Mouse (Mus musculus) heart, embryonic 15.5 days (tissue): ENCODE data around the gene Lix1l. TPM values are rescaled to one million over a fixed set of nuclear protein-coding genes. Genes with fewer than 3 reads are reported as not detected.

Source experiments
- ATAC-seq: fragments of 200-750 bp; cut with Nextera tagmentation; replicated peaks from 2 replicates; pipeline ENCODE4 v1.8.0; 2017; ENCODE audit warnings: low read depth, moderate TSS enrichment; ENCODE audit not compliant: insufficient number of reproducible peaks, insufficient read depth, low FRiP score
- H3K27ac ChIP-seq: fragments of 300-500 bp; sonication (generic); 2 replicates; pipeline ENCODE4 v1.5.1; 2015; ENCODE audit warnings: mild to moderate bottlenecking, inconsistent platforms
- H3K27me3 ChIP-seq: fragments of 300-500 bp; sonication (generic); 2 replicates; pipeline ENCODE4 v1.6.1; 2015; ENCODE audit warnings: inconsistent platforms
- H3K36me3 ChIP-seq: fragments of 300-500 bp; sonication (generic); 2 replicates; pipeline ENCODE4 v1.6.1; 2015; ENCODE audit warnings: mild to moderate bottlenecking, inconsistent platforms
- H3K4me1 ChIP-seq: fragments of 300-500 bp; sonication (generic); replicated peaks from 2 replicates; pipeline ENCODE4 v1.6.1; 2015; ENCODE audit warnings: inconsistent platforms
- H3K4me2 ChIP-seq: fragments of 300-500 bp; sonication (generic); 2 replicates; pipeline ENCODE4 v1.6.1; 2015; ENCODE audit warnings: inconsistent platforms, mild to moderate bottlenecking, moderate library complexity
- H3K4me3 ChIP-seq: fragments of 300-500 bp; sonication (generic); 2 replicates; pipeline ENCODE4 v1.5.1; 2015; ENCODE audit warnings: mild to moderate bottlenecking, inconsistent platforms
- H3K9ac ChIP-seq: fragments of 300-500 bp; sonication (generic); 2 replicates; pipeline ENCODE4 v1.6.1; 2015; ENCODE audit warnings: mild to moderate bottlenecking, inconsistent platforms
- H3K9me3 ChIP-seq: fragments of 300-500 bp; sonication (generic); replicated peaks from 2 replicates; pipeline ENCODE4 v1.6.1; 2016; ENCODE audit warnings: inconsistent platforms
- WGBS: fragments of 180-500 bp; shearing (Covaris S2); methylation state at CpG from one replicate; pipeline ENCODE4 v1.1.7; 2015; ENCODE audit warnings: mixed read lengths; 5-methylcytosine and 5-hydroxymethylcytosine counted together
- polyA plus RNA-seq: library from polyadenylated mRNA; unstranded; fragments of >200 nt; fragmentation: Nextera tagmentation; extraction: Ambion mirVana; gene quantifications from 2 replicates; pipeline ENCODE4 v1.2.1, GENCODE M21; 2015

The Lix1l gene
- polyA plus RNA-seq, 1 experiment from 2014 or later, result 5.3 TPM

GRCm38 (mm10) chr3:96668424-96669067 is 67.6 kb downstream of the Lix1l start:
- Histone ChIP-seq H3K27ac (no peak overlapping the region), H3K9me3 (no peaks in the 10 kb centered on the region), H3K4me2 (no peak overlapping the region), H3K27me3 (no peaks in the 10 kb centered on the region), H3K36me3 (no peaks in the 10 kb centered on the region), H3K9ac (no peak overlapping the region), H3K4me3 (no peak overlapping the region), H3K4me1 (peaks cover 13% of the 10 kb centered on the region)
- WGBS, result 91% methylated on average over 5 of the region's 5 CpGs
- ATAC-seq, result no peak

GRCm38 (mm10) chr3:96669727-96670468 is 68.9 kb downstream of the Lix1l start, which contains the start of gene Ankrd35:
Gene Ankrd35, plus strand, starts transcription at chr3:96670131.
- peak within 1 kb of the TSS; percentile 10; the same call in 1 of the 2 replicates for H3K9ac ChIP-seq
- no peaks in the 10 kb centered on the region for H3K36me3 ChIP-seq
- H3K9me3 ChIP-seq, result no peaks in the 10 kb centered on the region
- H3K4me3 ChIP-seq, result peak within 1 kb of the TSS; percentile 48
- 5% methylated on average over 35 of the region's 35 CpGs for WGBS
- no peaks in the 10 kb centered on the region for H3K27me3 ChIP-seq
- H3K4me2 ChIP-seq, result peak within 1 kb of the TSS; percentile 82
- peaks cover 6% of the 10 kb centered on the region for H3K4me1 ChIP-seq
- no peak within 1 kb of the TSS for H3K27ac ChIP-seq
- peak; percentile 93 for ATAC-seq

GRCm38 (mm10) chr3:96671519-96671918 is 70.6 kb downstream of the Lix1l start:
- Histone ChIP-seq H3K4me3 (no peak overlapping the region), H3K9me3 (no peaks in the 10 kb centered on the region), H3K4me2 (no peak overlapping the region), H3K36me3 (no peaks in the 10 kb centered on the region), H3K27ac (no peak overlapping the region), H3K27me3 (no peaks in the 10 kb centered on the region), H3K4me1 (peaks cover 6% of the 10 kb centered on the region), H3K9ac (no peak overlapping the region)
- WGBS, result 91% methylated on average over 5 of the region's 5 CpGs
- no peak for ATAC-seq

DNA sequence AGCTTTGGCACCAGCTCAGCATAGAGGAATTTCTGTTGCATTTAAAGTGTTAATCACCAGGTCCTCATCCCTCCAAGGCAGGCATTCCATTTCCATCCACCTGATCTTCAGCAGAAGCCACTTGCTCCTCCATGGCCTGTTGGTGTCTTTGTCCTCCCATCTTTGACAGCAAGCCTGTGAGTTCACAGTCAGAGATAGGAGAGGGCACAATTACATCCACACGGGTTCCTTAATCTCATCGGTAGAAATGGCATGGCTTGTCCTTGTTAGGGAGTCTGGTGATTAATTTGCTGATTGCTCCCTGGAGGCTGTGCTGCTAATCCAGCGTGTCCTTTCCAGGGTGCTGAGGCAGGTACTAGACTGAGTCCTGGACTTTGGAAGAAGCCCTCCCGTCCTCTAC is 72.6 kb downstream of the Lix1l start:
- Histone ChIP-seq H3K9me3 (no peaks in the 10 kb centered on the region), H3K36me3 (no peaks in the 10 kb centered on the region), H3K4me2 (no peak overlapping the region), H3K4me3 (no peak overlapping the region), H3K27me3 (peaks cover 1% of the 10 kb centered on the region; the same call in 1 of the 2 replicates), H3K4me1 (peaks cover 6% of the 10 kb centered on the region), H3K9ac (no peak overlapping the region), H3K27ac (no peak overlapping the region)
- WGBS, result 66% methylated on average over 4 of the region's 4 CpGs
- no peak for ATAC-seq

DNA sequence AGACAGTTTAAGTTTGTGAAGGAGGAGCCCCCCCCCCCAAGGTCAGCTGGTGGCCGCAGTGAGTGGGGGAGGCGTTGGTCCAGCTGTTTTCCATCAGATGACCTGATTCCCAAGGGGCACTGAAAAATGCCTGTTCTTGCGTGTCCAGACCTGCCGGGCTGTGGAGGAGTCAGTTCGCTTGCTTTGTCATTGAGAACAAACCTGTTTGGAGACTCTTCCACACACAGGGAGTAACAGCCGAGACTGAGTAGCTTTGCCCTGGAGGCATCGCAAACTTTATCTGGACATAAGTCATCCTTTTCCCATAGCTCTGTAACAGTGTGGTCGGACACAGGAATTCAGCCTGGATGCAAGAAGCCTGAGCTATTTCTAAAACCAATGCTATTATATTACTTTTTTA is 73.5 kb downstream of the Lix1l start:
- Histone ChIP-seq H3K9me3 (no peaks in the 10 kb centered on the region), H3K4me3 (no peak overlapping the region), H3K27ac (no peak overlapping the region), H3K4me2 (no peak overlapping the region), H3K27me3 (peaks cover 8% of the 10 kb centered on the region), H3K9ac (no peak overlapping the region), H3K4me1 (peaks cover 6% of the 10 kb centered on the region), H3K36me3 (no peaks in the 10 kb centered on the region)
- WGBS, result 61% methylated on average over 8 of the region's 8 CpGs
- ATAC-seq, result no peak

DNA sequence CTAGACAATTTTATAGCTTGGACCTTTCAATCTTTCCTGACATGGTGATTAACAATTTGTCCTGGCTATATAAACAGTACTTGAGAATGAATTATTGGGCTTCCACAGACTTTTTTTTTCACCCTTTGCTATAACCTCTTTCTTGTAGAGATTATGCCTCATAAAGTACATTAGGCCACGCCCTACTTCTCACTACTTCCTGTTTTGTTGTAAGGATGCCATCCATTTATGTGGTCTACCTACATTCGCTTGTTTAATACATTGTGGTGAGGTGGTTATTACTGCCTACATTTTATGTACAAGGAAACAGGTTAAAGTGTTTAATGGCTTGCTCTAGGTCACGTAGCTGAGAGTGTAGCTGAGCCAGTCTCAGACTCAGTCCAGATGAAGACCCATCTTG is 74.2 kb downstream of the Lix1l start:
- H3K9ac ChIP-seq, result no peak overlapping the region
- H3K27me3 ChIP-seq, result peaks cover 14% of the 10 kb centered on the region
- no peak for ATAC-seq
- H3K4me1 ChIP-seq, result peaks cover 5% of the 10 kb centered on the region
- H3K9me3 ChIP-seq, result no peaks in the 10 kb centered on the region
- 76% methylated on average over 3 of the region's 3 CpGs for WGBS
- H3K36me3 ChIP-seq, result no peaks in the 10 kb centered on the region
- H3K4me3 ChIP-seq, result no peak overlapping the region
- H3K4me2 ChIP-seq, result no peak overlapping the region
- H3K27ac ChIP-seq, result no peak overlapping the region

DNA sequence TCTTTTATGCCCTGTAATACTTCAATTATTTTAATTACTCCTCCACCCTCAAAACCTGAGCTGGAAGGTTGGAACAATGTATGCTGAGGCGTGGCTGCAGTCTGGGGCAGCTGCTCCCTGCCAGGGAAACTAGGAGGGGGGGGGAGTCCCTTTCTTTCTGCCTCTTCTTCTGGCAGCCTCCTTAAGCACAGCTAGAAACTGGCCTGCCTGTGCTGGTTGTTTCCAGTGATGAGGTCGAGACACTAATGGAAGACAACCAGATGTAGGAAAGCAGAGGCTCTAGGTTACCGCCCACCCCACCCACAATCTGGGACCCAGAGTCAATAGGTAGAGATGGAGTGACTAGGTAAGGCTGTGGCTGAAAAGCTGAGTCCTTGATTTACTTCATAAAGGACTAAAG is 74.7 kb downstream of the Lix1l start:
- no peaks in the 10 kb centered on the region for H3K36me3 ChIP-seq
- H3K4me2 ChIP-seq, result no peak overlapping the region
- peaks cover 19% of the 10 kb centered on the region for H3K27me3 ChIP-seq
- no peak overlapping the region for H3K9ac ChIP-seq
- 62% methylated on average over 3 of the region's 3 CpGs for WGBS
- no peak overlapping the region for H3K4me3 ChIP-seq
- no peaks in the 10 kb centered on the region for H3K9me3 ChIP-seq
- H3K4me1 ChIP-seq, result peaks cover under 1% of the 10 kb centered on the region
- ATAC-seq, result no peak
- H3K27ac ChIP-seq, result no peak overlapping the region

Other genes starting within 250 kb of the Lix1l start
- gene BC107364, start 148.8 kb upstream of the Lix1l start, polyA plus RNA-seq, result 0.53 and 1.0 TPM in 2 replicates
- 7.9 and 8.0 TPM in 2 replicates for gene Hfe2, start 76.0 kb upstream of the Lix1l start, polyA plus RNA-seq
- 206 and 208 TPM in 2 replicates for gene Txnip, start 43.2 kb upstream of the Lix1l start, polyA plus RNA-seq
- gene Gm16253, start 24.2 kb upstream of the Lix1l start, polyA plus RNA-seq, result 1.3 and 1.6 TPM in 2 replicates
- gene Polr3gl, start 7.0 kb upstream of the Lix1l start, polyA plus RNA-seq, result 34.8 and 38.3 TPM in 2 replicates
- gene Ankrd34a, start 4.5 kb upstream of the Lix1l start, polyA plus RNA-seq, result 6.7 TPM in 2 replicates
- 73.9 and 78.7 TPM in 2 replicates for gene Rbm8a, start 28.8 kb downstream of the Lix1l start, polyA plus RNA-seq
- gene Pex11b, start 34.2 kb downstream of the Lix1l start, polyA plus RNA-seq, result 35.5 and 37.6 TPM in 2 replicates
- 0.10 and 0.15 TPM in 2 replicates for gene Gm42957, start 34.3 kb downstream of the Lix1l start, polyA plus RNA-seq
- 1.00 and 1.2 TPM in 2 replicates for gene Itga10, start 44.4 kb downstream of the Lix1l start, polyA plus RNA-seq
- gene Ankrd35, start 69.0 kb downstream of the Lix1l start, polyA plus RNA-seq, result 0.31 and 0.56 TPM in 2 replicates
- 33.2 and 43.7 TPM in 2 replicates for gene Pias3, start 95.2 kb downstream of the Lix1l start, polyA plus RNA-seq
- 6.6 and 7.0 TPM in 2 replicates for gene Nudt17, start 107.4 kb downstream of the Lix1l start, polyA plus RNA-seq
- gene Polr3c, start 126.5 kb downstream of the Lix1l start, polyA plus RNA-seq, result 23.6 and 28.6 TPM in 2 replicates
- gene Rnf115, start 126.5 kb downstream of the Lix1l start, polyA plus RNA-seq, result 33.4 and 40.5 TPM in 2 replicates
- gene Pdzk1, start 228.1 kb downstream of the Lix1l start, polyA plus RNA-seq, result 0.38 TPM in 1 of 2 replicates, not detected in the other
- 0.60 and 4.0 TPM in 2 replicates for gene Cd160, start 228.2 kb downstream of the Lix1l start, polyA plus RNA-seq